Mouse (Mus musculus) intestine, postnatal 0 days (tissue): ENCODE measurements at regions not wholly inside any gene's neighbourhood (a gene's known extent, or its start where the extent isn't known, plus 50 kb on each side); places are given as distances from the start of the nearest gene placed in this dataset.

Source experiments
- ATAC-seq: fragments of 200-750 bp; cut with Nextera tagmentation; 2 replicates; pipeline ENCODE4 v1.8.0; 2017; ENCODE audit warnings: mild to moderate bottlenecking, moderate TSS enrichment, moderate library complexity
- H3K27ac ChIP-seq: fragments of 300-500 bp; sonication (generic); 2 replicates; pipeline ENCODE4 v1.5.1; 2014; ENCODE audit warnings: mild to moderate bottlenecking, low read depth, low read length, moderate library complexity
- H3K27me3 ChIP-seq: fragments of 300-500 bp; sonication (generic); replicated peaks from 2 replicates; pipeline ENCODE4 v1.6.1; 2014; ENCODE audit warnings: low read length, mixed read lengths; ENCODE audit not compliant: control insufficient read depth, insufficient read depth
- H3K36me3 ChIP-seq: fragments of 300-500 bp; sonication (generic); 2 replicates; pipeline ENCODE4 v1.6.1; 2014; ENCODE audit warnings: mild to moderate bottlenecking, moderate library complexity; ENCODE audit not compliant: control insufficient read depth, insufficient read depth
- H3K4me1 ChIP-seq: fragments of 300-500 bp; sonication (generic); replicated peaks from 2 replicates; pipeline ENCODE4 v1.6.1; 2014; ENCODE audit warnings: antibody characterized with exemption, low read length, mixed read lengths; ENCODE audit not compliant: control insufficient read depth, insufficient read depth
- H3K4me2 ChIP-seq: fragments of 300-500 bp; sonication (generic); replicated peaks from 2 replicates; pipeline ENCODE4 v1.6.1; 2014; ENCODE audit warnings: low read depth, mild to moderate bottlenecking, moderate library complexity
- H3K4me3 ChIP-seq: fragments of 300-500 bp; sonication (generic); 2 replicates; pipeline ENCODE4 v1.5.1; 2014; ENCODE audit warnings: low read depth, low read length
- H3K9ac ChIP-seq: fragments of 300-500 bp; sonication (generic); 2 replicates; pipeline ENCODE4 v1.6.1; 2014; ENCODE audit warnings: mild to moderate bottlenecking, low read depth, low read length
- H3K9me3 ChIP-seq: fragments of 300-500 bp; sonication (generic); 2 replicates; pipeline ENCODE4 v1.6.1; 2016; ENCODE audit warnings: mixed run types; ENCODE audit not compliant: control insufficient read depth
- CTCF ChIP-seq: sonication (generic); IDR thresholded peaks from 2 replicates; pipeline ENCODE4 v1.5.1; 2016; ENCODE audit warnings: low read depth, mild to moderate bottlenecking, control low read depth, antibody characterized with exemption, moderate library complexity
- WGBS: fragments of 180-500 bp; shearing (Covaris S2); extraction: QIAGEN DNeasy Blood & Tissue Kit; methylation state at CpG from one replicate; pipeline ENCODE4 v1.1.7; 2014; 5-methylcytosine and 5-hydroxymethylcytosine counted together

GRCm38 (mm10) chr17:79147883-79148282 is 96.2 kb downstream of the Qpct start:
- no peak for TF ChIP-seq CTCF
- no peak overlapping the region for H3K4me2 ChIP-seq
- no peak for ATAC-seq
- no peaks in the 10 kb centered on the region for H3K36me3 ChIP-seq
- H3K9me3 ChIP-seq: no peaks in the 10 kb centered on the region
- H3K4me3 ChIP-seq: no peak overlapping the region
- 79% methylated on average over 3 of the region's 3 CpGs for WGBS
- H3K9ac ChIP-seq: no peak overlapping the region
- no peaks in the 10 kb centered on the region for H3K27me3 ChIP-seq
- H3K27ac ChIP-seq: no peak overlapping the region
- H3K4me1 ChIP-seq: no peaks in the 10 kb centered on the region

GRCm38 (mm10) chr17:79144913-79145625 is 93.4 kb downstream of the Qpct start:
- ATAC-seq: no peak
- no peaks in the 10 kb centered on the region for H3K4me1 ChIP-seq
- TF ChIP-seq CTCF: no peak
- H3K27ac ChIP-seq: no peak overlapping the region
- 0 out of 2 replicates have a peak, but pooled peaks cover 4% of the 10 kb centered on the region for H3K9me3 ChIP-seq
- no peak overlapping the region for H3K4me2 ChIP-seq
- no peaks in the 10 kb centered on the region for H3K36me3 ChIP-seq
- H3K9ac ChIP-seq: no peak overlapping the region
- 40% methylated on average over 2 of the region's 2 CpGs for WGBS
- H3K27me3 ChIP-seq: no peaks in the 10 kb centered on the region
- H3K4me3 ChIP-seq: no peak overlapping the region

GRCm38 (mm10) chr17:79143031-79143430 is 91.3 kb downstream of the Qpct start:
- 0 out of 2 replicates have a peak, but pooled peaks cover 4% of the 10 kb centered on the region for H3K9me3 ChIP-seq
- H3K4me1 ChIP-seq: no peaks in the 10 kb centered on the region
- no peak for ATAC-seq
- H3K27me3 ChIP-seq: no peaks in the 10 kb centered on the region
- H3K9ac ChIP-seq: no peak overlapping the region
- H3K27ac ChIP-seq: no peak overlapping the region
- H3K4me3 ChIP-seq: no peak overlapping the region
- H3K36me3 ChIP-seq: no peaks in the 10 kb centered on the region
- peak; percentile 55 for TF ChIP-seq CTCF
- H3K4me2 ChIP-seq: no peak overlapping the region
- WGBS: 22% methylated on average over 1 of the region's 1 CpGs
